Mouse (Mus musculus) fat pad, adult 2 months (tissue): ENCODE results near the gene Ajap1.

ENCODE experiments used
- DNase-seq: peaks from one replicate; pipeline ENCODE4 v3.0.0-alpha.2; 2011; ENCODE audit warnings: low read depth, low spot score; ENCODE audit errors: extremely low read depth

Gene Ajap1

GRCm38 (mm10) chr4:153358243-153358550, 124.4 kb downstream of the Ajap1 start:
- DNase-seq, result no peak

GRCm38 (mm10) chr4:153357539-153358242, 124.9 kb downstream of the Ajap1 start:
- DNase-seq, result no peak

GRCm38 (mm10) chr4:153356236-153356635, 126.4 kb downstream of the Ajap1 start:
- no peak for DNase-seq

- DNase-seq, result no peak
Measured at GRCm38 (mm10) chr4:153344999-153345398, 137.6 kb downstream of the Ajap1 start.

GRCm38 (mm10) chr4:153340887-153341286, 141.7 kb downstream of the Ajap1 start:
- DNase-seq, result no peak

- no peak for DNase-seq
Measured at GRCm38 (mm10) chr4:153335301-153335799, 147.3 kb downstream of the Ajap1 start.

- DNase-seq, result no peak
Measured at GRCm38 (mm10) chr4:153327809-153328208, 154.8 kb downstream of the Ajap1 start.
